Mouse (Mus musculus): Measurements from ENCODE around the gene Kcnj9. TPM values are rescaled to one million over a fixed set of nuclear protein-coding genes. Genes with fewer than 3 reads are reported as not detected.

Kcnj9 gene
- total and polyA plus RNA-seq, 2 experiments from 2014 or later, result not detected

GRCm38 (mm10) chr1:172335804-172336203 lies 6.7 kb upstream of the Kcnj9 start:
- no peak overlapping the region for H3K4me2 ChIP-seq (ENCODE audit: low read depth, low read length)
- no peaks in the 10 kb centered on the region for H3K9me3 ChIP-seq (replicated peaks; ENCODE audit: control insufficient read depth, low read length)
- no peak overlapping the region for H3K9ac ChIP-seq (replicated peaks; ENCODE audit: low read depth, low read length)
- H3K27me3 ChIP-seq (ENCODE audit: control insufficient read depth, insufficient read depth, low read length), result peaks cover 50% of the 10 kb centered on the region
- H3K36me3 ChIP-seq (replicated peaks; ENCODE audit: control insufficient read depth, insufficient read depth, low read length), result no peaks in the 10 kb centered on the region
- 63% methylated on average over 15 of the region's 15 CpGs for WGBS
- ATAC-seq (ENCODE audit: insufficient read depth, low read depth), result no peak
- peaks cover 4% of the 10 kb centered on the region for H3K4me1 ChIP-seq (ENCODE audit: control insufficient read depth, insufficient read depth)
- H3K4me3 ChIP-seq (ENCODE audit: low read depth, low read length), result no peak overlapping the region
- TF ChIP-seq EP300 (IDR thresholded peaks at IDR 0.05; ENCODE audit: low read depth) (no peak), CTCF (IDR thresholded peaks at IDR 0.05; ENCODE audit: low read depth) (no peak)
- no peak for DNase-seq (ENCODE audit: low spot score)
- H3K27ac ChIP-seq (ENCODE audit: low read depth), result no peak overlapping the region

- H3K27me3 ChIP-seq (ENCODE audit: control insufficient read depth, insufficient read depth, low read length), result peaks cover 55% of the 10 kb centered on the region
- no peaks in the 10 kb centered on the region for H3K36me3 ChIP-seq (replicated peaks; ENCODE audit: control insufficient read depth, insufficient read depth, low read length)
- no peak overlapping the region for H3K27ac ChIP-seq (ENCODE audit: low read depth)
- no peaks in the 10 kb centered on the region for H3K9me3 ChIP-seq (replicated peaks; ENCODE audit: control insufficient read depth, low read length)
- 22% methylated on average over 3 of the region's 3 CpGs for WGBS
- no peak overlapping the region for H3K4me2 ChIP-seq (ENCODE audit: low read depth, low read length)
- no peak for TF ChIP-seq EP300 (IDR thresholded peaks at IDR 0.05; ENCODE audit: low read depth)
- peak; percentile 36 for TF ChIP-seq CTCF (IDR thresholded peaks at IDR 0.05; ENCODE audit: low read depth)
- H3K4me1 ChIP-seq (ENCODE audit: control insufficient read depth, insufficient read depth), result no peaks in the 10 kb centered on the region
- no peak overlapping the region for H3K9ac ChIP-seq (replicated peaks; ENCODE audit: low read depth, low read length)
- ATAC-seq (ENCODE audit: insufficient read depth, low read depth) (no peak), DNase-seq (ENCODE audit: low spot score) (no peak)
- H3K4me3 ChIP-seq (ENCODE audit: low read depth, low read length), result no peak overlapping the region
These were observed 4.4 kb upstream of the Kcnj9 start for GRCm38 (mm10) chr1:172333512-172333911.

- H3K36me3 ChIP-seq (replicated peaks; ENCODE audit: control insufficient read depth, insufficient read depth, low read length), result no peaks in the 10 kb centered on the region
- H3K27me3 ChIP-seq (ENCODE audit: control insufficient read depth, insufficient read depth, low read length), result peaks cover 58% of the 10 kb centered on the region
- H3K4me3 ChIP-seq (ENCODE audit: low read depth, low read length), result no peak overlapping the region
- no peaks in the 10 kb centered on the region for H3K4me1 ChIP-seq (ENCODE audit: control insufficient read depth, insufficient read depth)
- DNase-seq (ENCODE audit: low spot score), result no peak
- TF ChIP-seq EP300 (IDR thresholded peaks at IDR 0.05; ENCODE audit: low read depth) (no peak), CTCF (IDR thresholded peaks at IDR 0.05; ENCODE audit: low read depth) (no peak)
- 59% methylated on average over 2 of the region's 2 CpGs for WGBS
- H3K9ac ChIP-seq (replicated peaks; ENCODE audit: low read depth, low read length), result no peak overlapping the region
- ATAC-seq (ENCODE audit: insufficient read depth, low read depth), result no peak
- no peak overlapping the region for H3K4me2 ChIP-seq (ENCODE audit: low read depth, low read length)
- no peak overlapping the region for H3K27ac ChIP-seq (ENCODE audit: low read depth)
- H3K9me3 ChIP-seq (replicated peaks; ENCODE audit: control insufficient read depth, low read length), result no peaks in the 10 kb centered on the region
These were observed 3.8 kb upstream of the Kcnj9 start for GRCm38 (mm10) chr1:172332925-172333324.

- Histone ChIP-seq H3K9me3 (replicated peaks; ENCODE audit: control insufficient read depth, low read length) (no peaks in the 10 kb centered on the region), H3K9ac (replicated peaks; ENCODE audit: low read depth, low read length) (no peak overlapping the region), H3K4me2 (ENCODE audit: low read depth, low read length) (no peak overlapping the region), H3K27ac (ENCODE audit: low read depth) (no peak overlapping the region), H3K36me3 (replicated peaks; ENCODE audit: control insufficient read depth, insufficient read depth, low read length) (no peaks in the 10 kb centered on the region), H3K4me1 (ENCODE audit: control insufficient read depth, insufficient read depth) (no peaks in the 10 kb centered on the region), H3K4me3 (ENCODE audit: low read depth, low read length) (no peak overlapping the region), H3K27me3 (ENCODE audit: control insufficient read depth, insufficient read depth, low read length) (peaks cover 64% of the 10 kb centered on the region)
- DNase-seq (ENCODE audit: low spot score), result no peak
- no peak for ATAC-seq (ENCODE audit: insufficient read depth, low read depth)
- 72% methylated on average over 8 of the region's 8 CpGs for WGBS
- no peak for TF ChIP-seq EP300 (IDR thresholded peaks at IDR 0.05; ENCODE audit: low read depth)
- TF ChIP-seq CTCF (IDR thresholded peaks at IDR 0.05; ENCODE audit: low read depth), result no peak
These were observed 2.4 kb upstream of the Kcnj9 start for GRCm38 (mm10) chr1:172331422-172331947.

GRCm38 (mm10) chr1:172329616-172330015 lies 498 bp upstream of the Kcnj9 start:
- H3K27me3 ChIP-seq (ENCODE audit: control insufficient read depth, insufficient read depth, low read length), result peaks cover 65% of the 10 kb centered on the region
- no peaks in the 10 kb centered on the region for H3K36me3 ChIP-seq (replicated peaks; ENCODE audit: control insufficient read depth, insufficient read depth, low read length)
- TF ChIP-seq EP300 (IDR thresholded peaks at IDR 0.05; ENCODE audit: low read depth) (no peak), CTCF (IDR thresholded peaks at IDR 0.05; ENCODE audit: low read depth) (no peak)
- WGBS, result 66% methylated on average over 6 of the region's 6 CpGs
- no peaks in the 10 kb centered on the region for H3K9me3 ChIP-seq (replicated peaks; ENCODE audit: control insufficient read depth, low read length)
- no peak overlapping the region for H3K27ac ChIP-seq (ENCODE audit: low read depth)
- H3K4me1 ChIP-seq (ENCODE audit: control insufficient read depth, insufficient read depth), result 0 out of 2 replicates have a peak, but pooled peaks cover 3% of the 10 kb centered on the region
- no peak for DNase-seq (ENCODE audit: low spot score)
- H3K9ac ChIP-seq (replicated peaks; ENCODE audit: low read depth, low read length), result no peak overlapping the region
- H3K4me2 ChIP-seq (ENCODE audit: low read depth, low read length), result no peak overlapping the region
- ATAC-seq (ENCODE audit: insufficient read depth, low read depth), result no peak
- H3K4me3 ChIP-seq (ENCODE audit: low read depth, low read length), result no peak overlapping the region

- H3K27me3 ChIP-seq (ENCODE audit: control insufficient read depth, insufficient read depth, low read length), result peaks cover 60% of the 10 kb centered on the region
- no peak overlapping the region for H3K9ac ChIP-seq (replicated peaks; ENCODE audit: low read depth, low read length)
- TF ChIP-seq CTCF (IDR thresholded peaks at IDR 0.05; ENCODE audit: low read depth) (no peak), EP300 (IDR thresholded peaks at IDR 0.05; ENCODE audit: low read depth) (no peak)
- no peak overlapping the region for H3K27ac ChIP-seq (ENCODE audit: low read depth)
- H3K4me2 ChIP-seq (ENCODE audit: low read depth, low read length), result no peak overlapping the region
- no peaks in the 10 kb centered on the region for H3K9me3 ChIP-seq (replicated peaks; ENCODE audit: control insufficient read depth, low read length)
- DNase-seq (ENCODE audit: low spot score), result no peak
- WGBS, result 68% methylated on average over 7 of the region's 7 CpGs
- 0 out of 2 replicates have a peak, but pooled peaks cover 3% of the 10 kb centered on the region for H3K4me1 ChIP-seq (ENCODE audit: control insufficient read depth, insufficient read depth)
- ATAC-seq (ENCODE audit: insufficient read depth, low read depth), result no peak
- no peak overlapping the region for H3K4me3 ChIP-seq (ENCODE audit: low read depth, low read length)
- H3K36me3 ChIP-seq (replicated peaks; ENCODE audit: control insufficient read depth, insufficient read depth, low read length), result no peaks in the 10 kb centered on the region
These were observed 657 bp downstream of the Kcnj9 start for GRCm38 (mm10) chr1:172328461-172328860.
